Mouse (Mus musculus) fibroblast of lung, adult 2 months (primary cell): Measurements from ENCODE around the gene P4hb.
A peak's percentile ranks its signal among the peaks of the same experiment; 100 is the strongest.

Experiments
- DNase-seq: peaks from one replicate; pipeline ENCODE4 v3.0.0-alpha.2; 2011; ENCODE audit warnings: low read depth

Gene P4hb

GRCm38 (mm10) chr11:120572752-120573584 is at the start of gene P4hb:
Gene P4hb (minus strand): TSS chr11:120573253.
- DNase-seq = peak; percentile 100

GRCm38 (mm10) chr11:120622805-120623204 is 49.8 kb upstream of the P4hb start:
- DNase-seq = no peak

- DNase-seq = no peak
Observed at GRCm38 (mm10) chr11:120620195-120620594, 47.1 kb upstream of the P4hb start.

- no peak for DNase-seq
Observed at GRCm38 (mm10) chr11:120618619-120619535, 45.8 kb upstream of the P4hb start.

- peak; percentile 76 for DNase-seq
Observed at GRCm38 (mm10) chr11:120617519-120618112, 44.6 kb upstream of the P4hb start, which contains the start of gene Pcyt2. Gene Pcyt2 (minus strand): TSS chr11:120617936.

- no peak for DNase-seq
Observed at GRCm38 (mm10) chr11:120616617-120617294, 43.7 kb upstream of the P4hb start.

DNA sequence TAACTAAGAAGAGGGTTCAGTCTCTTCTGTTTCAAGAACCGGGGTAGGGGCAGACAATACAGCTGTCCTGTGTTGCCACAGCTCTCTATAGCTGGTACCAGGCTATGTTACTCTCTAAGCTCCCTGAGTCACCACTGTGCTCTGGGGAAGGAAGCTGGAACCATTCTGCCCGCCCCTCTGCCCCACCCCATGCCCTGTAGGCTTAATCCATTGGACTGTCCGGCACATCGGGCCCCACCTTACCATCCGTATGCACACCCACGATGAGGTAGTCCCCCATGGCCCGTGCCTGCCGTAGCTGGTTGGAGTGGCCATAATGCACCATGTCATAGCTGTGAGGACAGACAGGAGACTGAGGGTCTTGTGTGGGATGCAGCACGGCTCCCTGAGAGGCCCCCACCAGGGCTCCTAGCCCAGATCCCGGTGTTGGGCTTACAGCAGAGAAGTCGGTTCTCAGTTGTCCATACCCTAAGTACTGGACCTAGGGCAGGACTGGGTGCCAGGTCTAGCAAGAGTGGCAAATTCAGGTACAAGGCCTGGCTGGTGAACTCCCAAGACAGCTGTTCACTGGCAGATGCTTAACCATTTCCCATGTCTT is 42.7 kb upstream of the P4hb start:
- DNase-seq = no peak

DNA sequence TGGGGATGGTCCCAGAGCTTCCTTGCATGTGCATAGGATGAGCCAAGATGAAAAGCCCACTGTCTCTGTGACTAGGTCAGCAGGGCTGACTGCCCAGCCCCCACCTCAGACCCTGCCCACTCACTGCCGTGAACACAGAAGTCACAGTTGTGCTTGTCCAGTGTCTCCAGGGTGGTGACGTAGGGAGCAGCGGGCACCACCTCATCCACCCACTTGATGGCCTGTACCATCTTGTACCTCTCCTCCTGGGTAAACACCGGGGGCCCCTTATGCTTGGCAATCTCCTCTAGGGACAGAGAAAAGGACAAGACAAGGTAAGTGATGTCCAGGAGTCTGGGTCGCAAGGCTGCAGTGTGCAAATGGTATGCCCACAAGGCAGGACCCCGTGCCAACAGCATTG is 42.1 kb upstream of the P4hb start:
- no peak for DNase-seq

GRCm38 (mm10) chr11:120613976-120614375 is 40.9 kb upstream of the P4hb start:
- no peak for DNase-seq

DNA sequence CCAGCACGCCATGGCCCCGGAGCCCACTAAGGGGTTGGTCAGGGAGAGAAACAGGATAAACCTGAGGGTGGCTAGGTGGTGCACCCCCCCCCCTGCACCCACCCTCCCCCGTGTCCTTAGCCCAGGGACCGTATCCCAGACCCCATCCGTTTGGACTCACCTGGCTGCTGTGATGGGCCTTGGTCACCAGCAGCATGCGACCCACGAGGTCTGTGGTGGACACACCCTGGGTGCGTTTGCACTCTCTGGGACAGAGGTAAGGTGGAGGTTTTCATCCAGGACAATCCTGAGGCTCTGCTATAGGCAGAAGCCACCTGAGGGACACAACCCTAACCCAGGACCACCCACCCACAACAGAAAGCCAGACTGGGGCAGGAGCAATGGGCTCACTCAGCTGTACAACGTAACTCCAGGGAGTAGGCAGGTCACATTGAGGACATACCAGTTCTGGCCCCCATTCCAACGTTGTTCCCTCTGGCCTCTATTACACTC is 40.5 kb upstream of the P4hb start:
- DNase-seq = no peak

GRCm38 (mm10) chr11:120612763-120613162 is 39.7 kb upstream of the P4hb start:
- DNase-seq = no peak

GRCm38 (mm10) chr11:120610477-120611046 is 37.5 kb upstream of the P4hb start:
- no peak for DNase-seq

DNA sequence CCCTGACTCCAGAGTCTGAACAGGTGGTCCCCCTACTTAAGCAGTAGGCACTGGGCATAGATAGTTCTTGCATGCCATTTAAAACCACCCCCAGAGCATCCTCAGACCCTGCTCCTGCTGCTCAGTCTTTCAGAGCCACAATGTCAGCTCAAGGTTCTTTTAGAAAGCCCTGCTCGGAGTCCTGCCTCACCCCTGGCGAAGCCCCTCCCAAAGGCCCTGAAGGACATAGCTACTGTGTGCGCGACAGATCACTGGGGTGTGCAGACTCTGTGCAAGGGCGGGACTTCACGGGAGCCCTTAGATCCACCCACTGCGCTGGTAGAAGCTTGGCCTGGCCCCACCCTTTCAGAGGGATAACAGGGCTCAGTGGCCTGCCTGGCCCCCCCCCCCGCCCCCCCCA is 36.2 kb upstream of the P4hb start:
- DNase-seq = no peak

DNA sequence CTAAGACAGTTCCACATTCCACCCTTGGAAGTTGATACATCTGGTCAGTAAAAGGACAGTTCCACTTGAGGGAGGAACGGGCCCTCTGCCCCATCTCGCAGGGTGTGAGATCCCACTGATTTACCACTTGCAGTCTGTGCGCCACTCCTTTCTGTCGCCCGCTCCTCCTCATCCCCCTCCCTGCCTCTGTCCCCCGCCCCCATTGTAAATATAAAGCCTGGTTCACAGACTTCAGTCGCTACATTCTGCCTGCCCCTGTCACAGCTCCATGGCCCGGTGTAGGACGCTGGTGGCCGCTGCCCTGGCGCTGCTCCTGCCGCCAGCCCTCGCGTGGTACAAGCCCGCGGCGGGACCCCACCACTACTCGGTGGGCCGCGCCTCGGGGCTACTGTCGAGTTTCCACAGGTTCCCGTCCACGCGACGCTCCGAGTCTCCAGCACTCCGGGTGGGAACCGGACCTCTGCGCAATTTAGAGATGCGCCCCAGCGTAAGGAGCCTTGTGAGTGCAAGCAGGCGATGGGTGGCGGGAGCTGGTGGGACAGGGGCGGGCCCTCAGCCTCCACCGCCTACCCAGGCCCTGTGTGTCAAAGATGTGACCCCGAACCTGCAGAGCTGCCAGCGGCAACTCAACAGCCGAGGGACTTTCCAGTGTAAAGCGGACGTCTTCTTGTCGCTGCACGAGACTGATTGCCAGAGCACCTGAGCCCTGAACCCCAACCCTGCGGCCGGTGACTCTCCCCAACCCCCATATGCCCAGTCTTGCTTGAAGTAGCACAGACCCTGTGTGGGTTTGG is 35.4 kb upstream of the P4hb start, which contains the start of gene Npb:
Gene Npb (plus strand): TSS at position 237 of the 794 bp plus-strand sequence.
- no peak for DNase-seq

GRCm38 (mm10) chr11:120606764-120607163 is 33.7 kb upstream of the P4hb start:
- no peak for DNase-seq

- DNase-seq = no peak
Observed at GRCm38 (mm10) chr11:120605667-120606066, 32.6 kb upstream of the P4hb start.

DNA sequence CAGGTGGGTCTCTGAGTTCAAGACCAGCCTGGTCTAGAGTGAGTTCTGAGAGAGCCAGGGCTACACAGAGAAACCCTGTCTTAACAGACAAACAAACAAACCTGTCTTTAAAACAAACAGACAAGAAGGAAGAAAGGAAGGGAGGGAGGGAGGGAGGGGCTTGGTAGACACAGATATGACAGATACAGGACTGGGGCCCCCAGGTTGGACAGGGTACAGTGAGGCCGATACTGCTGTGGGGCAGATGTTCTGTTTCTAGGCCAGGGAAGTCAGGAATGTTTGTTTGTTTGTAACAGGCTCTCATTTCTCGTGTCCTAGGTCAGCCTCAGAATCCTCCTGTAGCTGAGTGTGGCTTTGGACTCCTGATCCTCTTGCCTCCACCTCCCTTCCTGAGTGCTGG is 30.5 kb upstream of the P4hb start:
- no peak for DNase-seq

GRCm38 (mm10) chr11:120600716-120601115 is 27.7 kb upstream of the P4hb start:
- no peak for DNase-seq

DNA sequence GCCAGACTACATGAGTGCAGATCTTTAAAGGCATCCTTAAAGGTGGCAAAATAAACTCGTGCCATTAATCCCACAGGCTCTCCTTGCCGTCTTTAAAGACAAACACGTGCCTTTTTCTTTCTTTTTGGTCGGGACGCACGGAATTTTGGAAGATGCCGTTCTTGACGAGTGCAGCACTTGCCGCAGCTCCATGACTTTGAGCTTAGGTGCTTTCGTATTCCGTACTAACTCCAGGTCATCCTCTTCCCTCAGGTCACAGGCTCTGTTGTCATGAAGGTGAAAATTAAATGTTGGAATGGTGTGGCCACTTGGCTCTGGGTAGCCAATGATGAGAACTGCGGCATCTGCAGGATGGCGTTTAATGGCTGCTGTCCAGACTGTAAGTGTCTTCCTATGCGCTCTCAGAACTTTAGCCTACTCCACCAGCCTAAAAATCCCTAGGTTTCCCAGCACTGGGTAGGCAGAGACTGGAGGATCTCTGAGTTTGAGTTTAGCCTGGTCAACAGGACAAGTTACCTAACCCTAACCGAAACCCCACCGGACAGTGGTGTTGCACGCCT is 26.0 kb upstream of the P4hb start:
- DNase-seq = no peak
